Mouse (Mus musculus): ENCODE data around the gene Mxd1.

DNA sequence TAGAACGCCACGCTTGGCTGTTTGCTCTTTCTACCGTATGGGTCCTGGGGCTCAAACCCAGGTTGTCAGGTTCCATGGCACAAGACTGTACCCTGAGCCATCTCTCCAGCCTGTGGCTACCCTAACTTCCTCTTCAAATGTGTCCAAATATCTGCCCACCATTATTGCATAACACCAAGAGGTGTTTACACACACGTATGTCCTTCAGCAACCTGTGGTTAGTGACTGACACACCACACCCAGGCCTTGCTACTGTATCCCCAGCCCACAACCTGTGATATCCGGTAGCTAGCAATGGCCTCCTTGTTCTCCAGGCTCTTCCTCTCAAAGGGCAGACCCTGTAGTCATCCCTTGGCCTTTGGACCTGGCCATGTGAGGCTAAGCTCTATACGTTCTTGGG lies 59.7 kb downstream of the Mxd1 start:
- TF ChIP-seq CTCF (IDR thresholded peaks at IDR 0.05; ENCODE audit: extremely low read depth, insufficient read depth, insufficient read length, insufficient replicate concordance) (no peak), POLR2A (IDR thresholded peaks at IDR 0.05; ENCODE audit: low read depth, low read length) (no peak)

Data from spleen, adult 2 months (tissue).